Mouse (Mus musculus) cerebellum, adult 2 months (tissue): ENCODE measurements around the gene Vcp.

Experiments used
- CTCF ChIP-seq: fragments of 200-500 bp; IDR thresholded peaks from 2 replicates; pipeline ENCODE4 v1.5.1; 2011; ENCODE audit warnings: low read depth, mild to moderate bottlenecking, control low read depth, low read length, moderate library complexity, borderline replicate concordance; ENCODE audit not compliant: insufficient read depth
- POLR2A ChIP-seq: fragments of 200-500 bp; IDR thresholded peaks from 2 replicates; pipeline ENCODE4 v1.6.1; 2011; ENCODE audit warnings: low read length, control low read depth, borderline replicate concordance; ENCODE audit not compliant: insufficient read depth

GRCm38 (mm10) chr4:43002756-43003439, 2.6 kb upstream of the Vcp start:
- TF ChIP-seq CTCF (no peak), POLR2A (no peak)
